Mouse (Mus musculus): ENCODE measurements around the gene Vstm4.

The Vstm4 gene

DNA sequence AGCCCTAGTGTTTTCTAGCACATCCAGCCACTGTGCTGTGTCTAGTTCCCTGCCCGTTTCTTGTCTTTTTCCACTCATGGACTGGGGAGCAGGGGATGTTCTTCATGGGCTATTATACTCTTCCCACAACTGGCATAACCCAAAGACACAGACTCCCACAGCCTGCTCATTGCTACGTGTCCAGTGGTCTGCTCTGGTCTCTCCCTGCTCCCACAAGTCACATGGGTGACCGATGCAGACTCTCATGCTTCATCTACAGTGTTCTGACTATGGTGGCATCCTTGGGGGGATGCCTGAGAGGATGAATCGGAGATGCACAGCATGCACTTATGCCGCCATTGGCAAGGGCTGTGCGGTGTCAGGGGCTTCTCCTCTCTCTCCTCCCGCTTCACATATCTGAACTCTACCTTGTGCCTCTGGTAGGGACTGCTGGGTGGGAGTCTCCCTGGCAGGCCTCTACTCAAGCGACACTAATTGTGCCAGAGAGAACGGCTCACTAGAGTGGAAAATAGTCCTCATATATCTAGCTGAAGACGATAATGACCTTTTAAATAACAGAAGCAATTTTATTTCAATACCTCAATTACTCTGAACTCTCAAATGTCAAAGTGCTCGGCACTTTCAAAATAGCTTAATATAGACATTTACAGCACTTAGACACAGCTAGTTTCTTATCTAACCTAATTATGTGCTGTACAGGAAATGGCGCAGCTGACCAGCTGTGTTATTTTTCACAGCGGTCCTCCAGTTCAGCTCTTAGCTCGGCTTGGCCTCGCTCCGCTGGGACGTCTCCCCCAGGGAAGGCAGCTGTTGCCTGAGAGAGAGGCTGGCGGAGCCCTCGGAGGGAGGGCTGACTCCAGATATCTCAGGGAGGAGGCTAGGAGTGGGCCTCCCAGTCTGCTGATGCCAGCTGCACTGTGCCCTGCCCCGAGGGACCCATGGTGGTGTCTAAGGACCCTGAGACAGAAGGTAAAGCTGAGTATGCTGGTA, 94.1 kb downstream of the Vstm4 start:
- peak; percentile 37 to 79 for DNase-seq

DNA sequence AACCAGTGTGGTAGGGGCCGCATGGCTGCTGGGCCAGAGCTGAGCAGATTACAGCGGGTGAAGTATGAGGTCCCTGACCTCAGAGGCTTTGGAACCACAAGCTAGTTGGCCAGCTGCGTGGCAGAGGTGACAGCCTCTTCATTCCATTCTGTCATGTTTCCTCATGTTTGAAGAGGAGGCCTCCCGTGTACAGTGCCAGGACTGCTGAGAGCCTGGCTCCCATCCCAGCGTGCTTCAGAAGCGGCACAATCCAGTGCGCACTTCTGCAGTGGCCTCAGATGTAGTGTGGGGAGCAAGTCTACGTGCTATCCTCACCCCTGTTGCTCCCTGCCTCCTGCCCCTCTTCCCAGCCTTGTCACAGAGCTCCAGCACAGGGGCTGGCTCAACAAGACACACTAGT, 99.9 kb downstream of the Vstm4 start:
- DNase-seq: no peak

DNA sequence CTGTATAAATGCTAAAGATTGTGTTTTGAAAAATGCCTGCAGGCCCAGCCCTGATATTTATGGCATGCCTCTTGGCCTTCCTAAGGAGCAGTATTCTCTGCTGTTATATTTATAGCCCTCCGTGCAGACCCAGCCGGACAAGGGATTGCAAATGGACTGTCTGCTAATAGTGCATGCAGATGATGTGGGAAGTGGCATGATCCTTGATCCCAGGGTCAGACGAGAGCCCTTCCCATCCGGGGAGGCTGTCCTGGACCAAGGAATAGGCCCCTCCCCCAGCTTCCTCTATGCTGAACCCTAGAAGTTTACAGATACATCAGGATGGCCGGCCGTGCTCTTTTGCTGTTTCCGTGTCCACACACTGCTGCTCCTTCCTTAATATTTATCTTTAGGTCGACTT, 102.1 kb downstream of the Vstm4 start:
- peak; percentile 48 to 60 for DNase-seq

DNA sequence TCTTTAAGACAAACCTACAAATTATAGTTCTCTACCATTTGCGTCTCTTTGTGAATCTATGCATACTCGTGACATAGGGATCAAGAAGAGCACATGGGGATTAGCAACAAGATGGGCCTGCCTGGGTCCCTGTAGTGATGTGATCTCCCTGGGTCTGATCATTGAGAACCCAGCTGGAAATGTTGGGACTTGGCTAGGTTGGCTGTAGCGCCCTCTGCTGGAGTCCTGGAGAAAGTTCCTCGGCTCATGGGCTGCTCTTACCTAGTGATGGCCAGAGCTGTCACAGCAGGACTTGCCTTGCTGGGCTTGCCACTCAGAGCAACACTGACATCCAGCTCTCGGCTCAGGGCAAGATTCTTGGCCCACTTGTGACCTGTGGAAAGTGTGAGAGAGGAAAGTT, 103.9 kb downstream of the Vstm4 start:
- DNase-seq: peak in 1 of 2 experiments; percentile 59

DNA sequence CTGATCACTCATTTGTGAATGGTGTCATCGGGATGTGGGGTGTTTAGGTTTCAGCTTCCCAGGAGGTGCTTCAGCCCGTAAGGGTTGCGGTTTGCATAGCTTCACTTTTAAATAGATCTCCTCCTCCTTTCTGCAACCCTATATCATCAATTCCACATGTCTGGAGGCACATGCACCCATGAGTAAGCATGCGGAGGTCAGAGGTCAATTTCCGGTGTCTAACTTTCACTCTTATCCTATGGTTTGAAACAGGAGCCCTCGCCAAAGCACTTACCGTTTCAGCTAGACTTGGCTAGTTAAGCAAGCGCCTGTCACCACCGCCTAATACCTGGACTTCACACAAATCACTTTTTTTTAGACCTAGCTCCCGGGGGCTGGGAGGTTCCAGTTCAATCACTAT, 108.2 kb downstream of the Vstm4 start:
- DNase-seq: no peak

DNA sequence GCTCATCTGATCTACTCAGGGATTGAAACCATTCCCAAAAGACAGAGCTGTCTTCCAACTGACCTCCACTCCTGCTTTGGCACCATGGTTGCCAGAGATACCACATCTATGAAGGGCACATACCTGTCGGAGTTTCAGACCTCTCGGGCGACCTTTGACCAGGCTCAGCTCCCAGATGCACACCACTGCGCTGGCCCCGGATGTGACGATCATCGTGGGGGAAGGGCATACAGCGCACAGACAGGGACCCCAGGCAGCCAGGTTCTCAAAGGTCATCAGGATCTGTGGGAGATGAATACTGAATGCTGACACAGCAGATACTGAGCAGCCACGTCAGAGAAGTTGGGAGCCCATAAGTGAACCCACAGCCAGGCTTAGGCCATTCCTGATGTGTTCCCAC, 114.1 kb downstream of the Vstm4 start:
- no peak for DNase-seq

DNA sequence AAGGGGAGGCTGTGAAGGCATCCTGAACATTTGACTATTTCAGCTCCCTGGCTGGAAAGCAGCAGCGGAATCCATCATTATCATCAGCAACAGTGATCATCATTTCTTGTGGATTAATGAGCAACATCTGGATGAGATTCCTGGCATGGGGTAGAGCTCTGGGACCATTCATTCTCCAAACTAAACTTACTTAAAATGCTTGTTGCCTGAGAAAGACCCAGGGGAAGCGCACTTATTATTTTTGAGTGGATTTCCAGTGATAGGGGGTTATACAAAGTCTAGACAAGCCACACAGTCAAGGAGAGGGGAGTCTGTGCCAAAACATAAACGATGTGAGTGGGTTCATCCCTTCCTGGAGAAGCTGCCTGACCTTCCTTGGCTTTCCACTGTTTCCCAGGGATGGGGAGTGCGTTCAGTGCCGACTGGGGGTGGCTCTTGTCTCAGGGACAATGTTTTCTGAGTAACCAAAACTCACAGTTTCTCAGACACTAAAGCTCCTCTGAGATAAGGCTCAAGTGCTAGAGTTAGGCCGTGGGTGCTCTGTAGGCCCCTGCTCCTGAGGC, 127.7 kb downstream of the Vstm4 start:
- DNase-seq: no peak

DNA sequence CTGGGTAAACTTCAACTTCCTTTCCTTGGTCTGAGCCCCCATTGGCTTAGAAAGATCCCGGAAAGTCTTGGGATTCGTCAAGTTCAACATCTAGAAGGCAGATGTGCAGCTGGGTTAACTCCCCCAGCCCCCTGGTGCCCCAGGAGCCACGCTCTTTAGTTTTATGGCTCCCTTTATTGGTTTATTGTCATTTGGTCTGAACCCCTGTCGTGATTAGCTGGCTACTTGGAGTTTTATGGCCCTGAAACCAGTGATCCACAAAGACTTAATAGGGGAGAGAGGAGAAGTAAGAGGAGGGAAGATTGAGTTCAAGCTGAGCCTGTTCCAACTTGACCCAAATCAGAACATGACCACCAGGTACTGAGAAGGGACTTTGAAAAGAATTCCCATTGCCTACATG, 130.1 kb downstream of the Vstm4 start:
- no peak for DNase-seq

Data from kidney, postnatal 25 days (tissue).